Mouse (Mus musculus) spleen, adult 12 weeks (tissue): Measurements from ENCODE around the gene Ms4a15.

Experiments used
- DNase-seq: peaks from one replicate; pipeline ENCODE4 v3.0.0; 2022; ENCODE audit warnings: low spot score

Ms4a15 gene

DNA sequence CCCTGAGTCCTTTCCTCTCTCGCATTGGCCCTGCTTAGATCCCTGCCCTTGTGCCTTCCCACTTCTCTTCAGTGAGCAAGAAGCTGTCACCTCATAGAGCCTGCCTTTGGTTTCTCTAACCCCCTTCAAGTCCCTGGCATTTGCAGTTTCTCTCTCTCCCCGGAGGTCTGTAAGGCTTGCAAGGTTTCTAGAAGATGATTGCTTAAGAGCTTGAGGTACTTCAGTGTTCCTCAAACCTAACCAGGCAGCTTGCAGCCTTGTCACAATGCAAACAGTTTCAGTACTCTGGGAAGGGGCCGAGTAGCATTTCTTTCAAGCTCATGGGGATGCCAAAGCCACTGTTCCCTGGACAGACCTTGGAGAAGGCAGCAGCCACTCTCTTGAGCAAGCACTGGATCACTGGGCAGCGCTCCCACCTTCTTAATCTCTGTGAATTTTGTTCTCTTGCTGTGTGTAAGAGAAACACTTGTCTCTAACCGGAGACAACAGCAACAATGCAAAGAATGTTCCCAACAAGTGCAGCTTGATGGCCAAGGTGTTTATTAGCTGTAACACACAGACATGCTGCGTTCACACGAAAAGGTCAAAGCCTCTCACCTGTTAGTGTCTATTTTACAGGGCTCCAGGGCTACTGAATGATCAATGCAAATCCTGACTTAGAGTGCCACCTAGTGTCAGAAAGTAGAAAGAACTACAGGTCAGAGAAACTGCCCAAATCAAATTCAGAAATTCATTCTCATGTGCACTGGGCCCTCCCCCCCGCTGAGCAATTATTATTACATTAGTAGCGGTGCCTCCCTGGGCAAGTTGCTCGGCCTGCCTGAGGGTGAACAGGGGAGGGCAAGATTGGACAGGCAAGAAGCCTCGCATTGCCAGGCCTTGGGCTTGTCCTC lies 33.7 kb downstream of the Ms4a15 start:
- no peak for DNase-seq

GRCm38 (mm10) chr19:10952021-10952939 lies 40.8 kb downstream of the Ms4a15 start:
- DNase-seq = no peak

- no peak for DNase-seq
These were observed 43.5 kb downstream of the Ms4a15 start for GRCm38 (mm10) chr19:10949558-10949957.

GRCm38 (mm10) chr19:10949112-10949511 lies 43.9 kb downstream of the Ms4a15 start, which contains the start of gene Ccdc86:
TSS of gene Ccdc86 (minus strand) at chr19:10949266.
- DNase-seq = peak; percentile 90

DNA sequence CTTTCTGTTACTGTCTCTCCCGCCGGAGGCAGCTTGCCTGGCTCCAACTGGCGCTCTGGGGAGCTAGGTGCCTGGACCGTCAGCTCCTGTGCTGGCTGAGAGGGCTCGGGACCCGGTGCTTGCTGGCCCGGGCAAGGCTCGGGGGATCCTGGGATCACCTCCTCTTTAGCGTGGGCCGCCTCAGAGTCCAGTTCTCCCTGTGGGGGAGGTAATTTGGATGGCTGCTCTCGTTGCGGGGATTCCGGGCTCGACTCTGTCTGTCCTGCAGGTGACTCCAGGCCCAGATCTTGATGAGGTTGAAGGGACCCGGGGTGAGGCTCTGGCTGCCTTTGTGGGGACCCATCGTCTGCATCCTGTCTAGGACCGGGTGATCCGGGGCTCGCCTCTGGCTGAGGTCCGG lies 44.6 kb downstream of the Ms4a15 start:
- DNase-seq = peak; percentile 21

DNA sequence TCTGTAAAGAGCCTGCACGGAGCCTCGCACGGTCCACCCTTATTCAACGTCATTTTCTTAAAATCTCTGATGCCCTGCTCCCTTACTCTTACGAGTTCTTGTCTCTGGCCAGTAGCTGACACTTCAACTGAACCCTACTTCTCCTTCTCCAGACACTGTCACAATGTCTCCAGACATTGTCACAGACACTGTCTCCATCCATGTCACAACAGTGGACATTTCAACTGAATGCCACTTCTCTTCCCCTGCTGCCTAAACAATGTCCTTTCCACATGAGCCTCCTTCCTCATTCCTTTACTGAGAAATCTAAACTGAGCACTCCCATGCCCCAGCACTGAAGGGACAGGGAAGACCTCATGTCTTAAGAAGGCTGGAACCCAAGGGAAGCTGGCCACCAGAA lies 45.8 kb downstream of the Ms4a15 start:
- DNase-seq = no peak

- DNase-seq = no peak
These were observed 46.5 kb downstream of the Ms4a15 start for GRCm38 (mm10) chr19:10946506-10946905.

DNA sequence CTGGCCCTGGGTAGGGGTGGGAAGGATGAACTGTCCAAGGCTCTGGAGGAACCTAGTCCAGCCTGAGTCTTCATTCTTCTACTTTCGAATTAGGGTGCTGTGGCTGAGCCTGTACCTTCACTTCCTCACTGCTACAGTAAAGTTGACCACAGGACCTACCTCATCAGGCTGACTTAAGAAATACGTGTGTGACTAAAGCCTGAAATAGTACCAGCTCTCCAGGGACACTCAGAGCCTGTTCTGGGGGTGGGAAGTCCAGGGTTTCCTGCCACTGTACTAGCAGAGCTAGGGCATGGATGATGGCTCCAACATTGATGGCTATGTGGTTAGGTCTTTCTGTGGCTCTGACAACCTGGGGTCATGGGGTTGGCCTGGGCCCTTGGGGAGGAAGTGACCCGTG lies 49.1 kb downstream of the Ms4a15 start:
- DNase-seq = no peak

- DNase-seq = no peak
These were observed 52.1 kb downstream of the Ms4a15 start for GRCm38 (mm10) chr19:10940801-10941457.

GRCm38 (mm10) chr19:10940097-10940800 lies 52.8 kb downstream of the Ms4a15 start:
- DNase-seq = peak; percentile 23

- no peak for DNase-seq
These were observed 54.3 kb downstream of the Ms4a15 start for GRCm38 (mm10) chr19:10938771-10939170.

DNA sequence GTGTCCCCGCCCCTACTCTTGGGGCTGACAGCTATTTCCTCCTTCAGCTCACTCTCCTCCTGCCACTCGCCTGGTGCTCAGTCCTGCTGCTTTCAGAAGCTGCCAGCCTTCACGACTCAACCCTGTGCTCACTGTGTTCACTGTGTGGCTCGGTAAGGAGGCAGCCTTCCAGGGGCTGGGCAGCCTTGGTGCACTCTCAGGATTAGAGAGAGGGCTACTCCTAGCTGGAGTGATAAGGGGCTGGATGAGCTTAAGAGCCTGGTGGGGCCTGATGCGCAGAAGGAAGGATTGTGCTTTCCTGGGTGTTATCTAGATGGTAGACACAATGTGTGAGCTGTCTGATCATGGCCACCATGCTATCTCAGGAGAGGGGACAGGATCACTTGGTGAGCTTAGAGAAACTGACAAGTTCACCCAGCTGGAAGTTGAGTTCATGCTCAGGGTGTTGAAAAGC lies 55.9 kb downstream of the Ms4a15 start, which contains the start of gene Ptgdr2:
Gene Ptgdr2 (plus strand): TSS at position 51 of the 454 bp plus-strand sequence.
- no peak for DNase-seq

DNA sequence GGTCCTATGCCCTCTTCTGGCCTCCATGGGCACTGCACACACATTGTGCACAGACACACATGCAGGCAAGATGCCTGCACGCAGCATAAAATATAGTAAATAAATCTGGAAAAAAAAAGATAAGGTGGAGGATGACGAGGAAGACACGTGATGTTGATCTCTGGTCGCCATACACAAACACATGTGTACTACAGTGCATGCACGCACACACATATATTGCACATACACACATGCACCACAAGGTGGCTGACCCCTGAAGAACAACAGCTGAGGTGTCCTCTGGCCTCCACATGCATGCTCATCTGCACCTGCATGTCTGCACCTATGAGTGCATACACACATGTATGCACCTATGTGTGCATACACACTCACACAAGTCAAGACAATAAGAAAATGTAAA lies 57.0 kb downstream of the Ms4a15 start:
- no peak for DNase-seq

DNA sequence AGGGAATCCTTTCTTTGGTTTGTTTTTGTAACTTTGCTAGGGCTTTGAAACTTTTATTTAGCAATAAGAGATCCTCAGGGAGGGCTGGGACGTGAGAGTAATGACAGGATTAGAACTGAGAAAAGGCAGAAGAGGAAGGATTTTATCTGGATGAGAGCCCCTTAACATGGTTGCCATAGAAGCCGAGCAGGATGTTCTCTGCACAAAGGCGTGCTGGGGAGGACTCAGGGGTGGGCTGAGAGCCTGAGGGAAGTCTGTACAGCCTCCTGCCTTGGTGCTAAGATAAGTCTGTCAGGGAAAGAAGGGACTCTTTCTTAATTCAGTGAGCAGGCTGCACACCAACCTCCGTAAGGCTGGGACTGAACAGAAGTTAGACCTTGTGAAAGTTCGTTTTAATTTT lies 58.0 kb downstream of the Ms4a15 start:
- DNase-seq = no peak

DNA sequence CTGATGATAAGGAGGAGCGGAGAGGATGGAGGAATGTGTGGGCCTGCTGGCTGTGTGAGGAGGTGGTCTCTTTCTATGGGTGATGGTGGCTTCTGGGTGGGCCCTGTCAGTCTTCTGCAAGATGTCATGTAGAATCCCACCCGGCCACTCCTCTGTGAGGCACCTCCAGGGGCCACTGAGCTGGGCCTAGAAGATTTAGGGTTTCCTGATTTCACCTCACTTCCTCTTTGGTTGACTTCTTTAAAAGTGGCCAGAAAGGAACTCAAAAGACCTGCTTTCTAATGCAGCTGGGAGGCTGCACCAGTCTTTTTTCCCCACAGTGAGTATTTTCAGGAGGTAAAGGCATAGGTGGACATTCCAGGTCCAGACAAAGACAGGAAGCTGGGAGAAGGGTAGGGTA lies 62.4 kb downstream of the Ms4a15 start:
- no peak for DNase-seq
